Mouse (Mus musculus) thymus, adult 18-20 months (tissue): ENCODE measurements around the gene Tmem50b.
"Not testable (repeated sequence)": the region's sequence is repeated elsewhere in the genome, so short reads cannot be mapped to it uniquely, and the experiment has no call there.

Source experiments
- DNase-seq, 2 experiments: peaks; one replicate each; pipeline ENCODE4 v3.0.0; 2022; ENCODE audit warnings: mixed read lengths in 2 of 2

The Tmem50b gene

GRCm38 (mm10) chr16:91534888-91535287, 62.7 kb downstream of the Tmem50b start:
- no peak for DNase-seq

GRCm38 (mm10) chr16:91534477-91534876, 63.1 kb downstream of the Tmem50b start:
- DNase-seq = no peak

GRCm38 (mm10) chr16:91533097-91534001, 64.3 kb downstream of the Tmem50b start:
- DNase-seq = peak in 1 of 2 experiments; percentile 70

GRCm38 (mm10) chr16:91532429-91532828, 65.2 kb downstream of the Tmem50b start:
- no peak for DNase-seq

GRCm38 (mm10) chr16:91531856-91532255, 65.7 kb downstream of the Tmem50b start:
- no peak for DNase-seq

- not testable (repeated sequence) for DNase-seq
These were observed 66.8 kb downstream of the Tmem50b start for GRCm38 (mm10) chr16:91530830-91531229.

GRCm38 (mm10) chr16:91528578-91528977, 69.0 kb downstream of the Tmem50b start:
- no peak for DNase-seq

GRCm38 (mm10) chr16:91527500-91527899, 70.1 kb downstream of the Tmem50b start:
- no peak for DNase-seq

- DNase-seq = no peak
These were observed 70.5 kb downstream of the Tmem50b start for GRCm38 (mm10) chr16:91527051-91527450.

GRCm38 (mm10) chr16:91526274-91526673, 71.3 kb downstream of the Tmem50b start:
- no peak for DNase-seq
